In the genomic region with DNA sequence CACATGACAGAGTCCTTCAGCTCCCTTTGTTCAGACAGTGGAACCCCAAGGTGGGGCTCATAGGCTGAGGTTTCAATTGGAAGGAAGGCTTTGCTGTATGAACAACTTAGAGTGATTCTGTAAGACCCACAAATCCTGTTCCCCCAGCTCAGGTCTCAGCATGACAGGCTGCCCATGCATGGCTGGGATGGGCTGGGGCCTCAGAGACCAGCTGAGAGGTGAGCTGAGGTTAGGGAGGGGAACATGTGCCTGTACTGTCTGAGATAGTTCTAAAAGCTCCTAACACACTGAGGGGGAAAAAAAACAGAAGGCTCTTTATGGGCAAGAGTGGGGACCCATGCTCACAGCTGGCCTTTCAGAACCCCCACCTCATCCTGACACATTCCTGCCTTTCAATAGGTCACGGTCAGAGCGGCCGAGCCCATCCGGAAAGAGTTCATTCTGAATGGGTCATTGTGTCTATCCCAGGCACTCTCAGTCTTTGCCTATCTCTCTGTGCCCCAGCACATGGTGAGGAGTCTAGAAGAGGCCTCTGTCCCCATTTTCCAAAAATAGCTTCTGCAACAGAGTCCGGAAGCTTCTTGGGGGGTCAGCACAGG, we compare ENCODE assay signal across 11 mouse cellular contexts. TPM values are rescaled to one million over a fixed set of nuclear protein-coding genes. Genes with fewer than 3 reads are reported as not detected.
DNase-seq lines count a peak whose midpoint lies in the region; ATAC-seq and TF ChIP-seq lines count a peak whose summit lies in the region.
"Had no signal": no experiment of that assay in that cellular context is flagged by ENCODE, and none has a peak within 500 bp of the region (broad histone marks: within the 10 kb centered on the region; RNA-seq: fewer than 3 reads in every experiment).

No protein-coding gene starts in this region.

- no peaks in the 10 kb centered on the region for H3K4me1 ChIP-seq in limb, embryonic 12.5 days (replicated peaks)
- peaks cover 4% of the 10 kb centered on the region; the same call in 1 of the 2 replicates for H3K4me1 ChIP-seq in limb, embryonic 10.5 days
- H3K4me1 ChIP-seq in embryonic fibroblast, embryonic 13.5 days (ENCODE audit: control insufficient read depth, insufficient read depth, low read length): no peaks in the 10 kb centered on the region

- peaks cover 15% of the 10 kb centered on the region for H3K36me3 ChIP-seq in limb, embryonic 12.5 days
- H3K36me3 ChIP-seq in limb, embryonic 10.5 days: peaks cover 10% of the 10 kb centered on the region
- H3K36me3 ChIP-seq in myocyte (ENCODE audit: control insufficient read depth, insufficient read depth): peaks cover 6% of the 10 kb centered on the region

- no peaks in the 10 kb centered on the region for H3K27me3 ChIP-seq in limb, embryonic 12.5 days
- no peaks in the 10 kb centered on the region for H3K27me3 ChIP-seq in limb, embryonic 10.5 days (ENCODE audit: low read depth, poor library complexity, severe bottlenecking)
- no peaks in the 10 kb centered on the region for H3K27me3 ChIP-seq in myocyte (ENCODE audit: control insufficient read depth, insufficient read depth, insufficient read length)

- no peak for TF ChIP-seq CTCF in embryonic fibroblast, embryonic 13.5 days (IDR thresholded peaks at IDR 0.05; ENCODE audit: borderline replicate concordance, insufficient read depth, low read length)

- no peak for DNase-seq in limb, embryonic 10.5 days (ENCODE audit: low spot score)
- peak; percentile 9 for DNase-seq in embryo, embryonic 11.5 days (ENCODE audit: low read depth, low spot score)
- DNase-seq in frontal cortex, postnatal 36 days (ENCODE audit: low spot score in 2 of 2): no peak
- DNase-seq in yolk sac, embryonic 10.5 days (ENCODE audit: low spot score): no peak
- DNase-seq: gastrocnemius, postnatal 14 days; kidney, postnatal 14 days; liver, postnatal 0 days had no signal

- WGBS in limb, embryonic 12.5 days: 70% methylated on average over 5 of the region's 5 CpGs
- WGBS in limb, embryonic 10.5 days: 81% methylated on average over 5 of the region's 5 CpGs

- no peak overlapping the region for H3K4me2 ChIP-seq in limb, embryonic 12.5 days
- H3K4me2 ChIP-seq in myocyte (ENCODE audit: low read depth): no peak overlapping the region

- H3K27ac ChIP-seq in limb, embryonic 12.5 days: peak overlapping the region; percentile 42; the same call in 1 of the 2 replicates
- no peak overlapping the region for H3K27ac ChIP-seq in limb, embryonic 10.5 days
- no peak overlapping the region for H3K27ac ChIP-seq in embryonic fibroblast, embryonic 13.5 days (ENCODE audit: insufficient read depth, low read length)

- peak; percentile 23; the same call in 1 of the 2 replicates for TF ChIP-seq POLR2A in embryonic fibroblast, embryonic 13.5 days (IDR thresholded peaks at IDR 0.05; ENCODE audit: low read depth, low read length)
- no peak for TF ChIP-seq POLR2A in myocyte (IDR thresholded peaks at IDR 0.05; ENCODE audit: insufficient read length, low read depth)

- peak; percentile 15; the same call in 1 of the 2 replicates for ATAC-seq in limb, embryonic 12.5 days (ENCODE audit: insufficient number of reproducible peaks, insufficient read depth, low FRiP score, low TSS enrichment, low read depth)
- ATAC-seq: liver, postnatal 0 days had no signal

- H3ac ChIP-seq in myocyte (ENCODE audit: control insufficient read depth, insufficient read length): no peak overlapping the region

- H3K79me2 ChIP-seq in myocyte (ENCODE audit: control insufficient read depth, insufficient read depth): no peaks in the 10 kb centered on the region

- H3K9ac ChIP-seq in limb, embryonic 12.5 days (replicated peaks): no peak overlapping the region
- H3K9ac ChIP-seq: liver, postnatal 0 days had no signal

- no peaks in the 10 kb centered on the region for H3K9me3 ChIP-seq in limb, embryonic 12.5 days
- H3K9me3 ChIP-seq in limb, embryonic 10.5 days (replicated peaks): no peaks in the 10 kb centered on the region

- H3K4me3 ChIP-seq in limb, embryonic 12.5 days (replicated peaks): no peak overlapping the region
- no peak overlapping the region for H3K4me3 ChIP-seq in limb, embryonic 10.5 days
- no peak overlapping the region for H3K4me3 ChIP-seq in embryonic fibroblast, embryonic 13.5 days (ENCODE audit: insufficient read depth, low read length)
- no peak overlapping the region for H3K4me3 ChIP-seq in myocyte

TF ChIP-seq in myocyte, 11 proteins besides CTCF, POLR2A, EP300 and RAD21:
- no peak for TF ChIP-seq TCF12 (IDR thresholded peaks at IDR 0.05; ENCODE audit: insufficient read depth, poor library complexity, severe bottlenecking)
- peak; percentile 67 for TF ChIP-seq POLR2AphosphoS2 (IDR thresholded peaks at IDR 0.05; ENCODE audit: insufficient read length, low read depth)

RNA-seq across cellular contexts. Expression of a gene that starts 1.2 kb away (rescaled TPM):
- polyA plus RNA-seq in limb, embryonic 12.5 days (2016; fragmentation: Nextera tagmentation; extraction: Ambion mirVana): 0.64 and 0.68 TPM in 2 replicates
- 0.09 and 0.13 TPM in 2 replicates for polyA plus RNA-seq in limb, embryonic 10.5 days (2016; fragmentation: Nextera tagmentation; extraction: Ambion mirVana)
- polyA plus RNA-seq in embryonic fibroblast, embryonic 13.5 days (2011; ENCODE audit: insufficient read length, low read depth, missing spikeins): 0.23 and 0.40 TPM in 2 replicates
- 0.24 TPM for polyA plus RNA-seq in myocyte (2012; fragmentation: generic; extraction: Trizol)

RNA-seq across cellular contexts. Expression of a gene that starts 20.5 kb away (rescaled TPM):
- 109 and 113 TPM in 2 replicates for polyA plus RNA-seq in limb, embryonic 12.5 days (2016; fragmentation: Nextera tagmentation; extraction: Ambion mirVana)
- 75.7 and 101 TPM in 2 replicates for polyA plus RNA-seq in limb, embryonic 10.5 days (2016; fragmentation: Nextera tagmentation; extraction: Ambion mirVana)
- 88.3 and 96.5 TPM in 2 replicates for polyA plus RNA-seq in embryonic fibroblast, embryonic 13.5 days (2011; ENCODE audit: insufficient read length, low read depth, missing spikeins)
- 55.4 TPM for polyA plus RNA-seq in myocyte (2012; fragmentation: generic; extraction: Trizol)

RNA-seq across cellular contexts. Expression of a gene that starts 33.0 kb away (rescaled TPM):
- 6.0 and 11.2 TPM in 2 replicates for polyA plus RNA-seq in limb, embryonic 12.5 days (2016; fragmentation: Nextera tagmentation; extraction: Ambion mirVana)
- 2.7 and 4.4 TPM in 2 replicates for polyA plus RNA-seq in limb, embryonic 10.5 days (2016; fragmentation: Nextera tagmentation; extraction: Ambion mirVana)
- 1.5 and 3.1 TPM in 2 replicates for polyA plus RNA-seq in embryonic fibroblast, embryonic 13.5 days (2011; ENCODE audit: insufficient read length, low read depth, missing spikeins)
- not detected for polyA plus RNA-seq in myocyte (2012; fragmentation: generic; extraction: Trizol)

RNA-seq across cellular contexts. Expression of a gene that starts 55.8 kb away (rescaled TPM):
- polyA plus RNA-seq in limb, embryonic 12.5 days (2016; fragmentation: Nextera tagmentation; extraction: Ambion mirVana): 0.97 and 1.4 TPM in 2 replicates
- polyA plus RNA-seq in limb, embryonic 10.5 days (2016; fragmentation: Nextera tagmentation; extraction: Ambion mirVana): 0.65 and 1.3 TPM in 2 replicates
- polyA plus RNA-seq in embryonic fibroblast, embryonic 13.5 days (2011; ENCODE audit: insufficient read length, low read depth, missing spikeins): not detected in 2 replicates
- polyA plus RNA-seq in myocyte (2012; fragmentation: generic; extraction: Trizol): not detected

RNA-seq across cellular contexts. Expression of a gene that starts 58.7 kb away (rescaled TPM):
- polyA plus RNA-seq in limb, embryonic 12.5 days (2016; fragmentation: Nextera tagmentation; extraction: Ambion mirVana): not detected in 2 replicates
- not detected in 2 replicates for polyA plus RNA-seq in limb, embryonic 10.5 days (2016; fragmentation: Nextera tagmentation; extraction: Ambion mirVana)
- not detected in 2 replicates for polyA plus RNA-seq in embryonic fibroblast, embryonic 13.5 days (2011; ENCODE audit: insufficient read length, low read depth, missing spikeins)
- polyA plus RNA-seq in myocyte (2012; fragmentation: generic; extraction: Trizol): not detected
- polyA plus RNA-seq: liver, postnatal 0 days; testis, adult 2 months had no signal
